Mouse (Mus musculus) ES-E14 (cell line): ENCODE measurements around the gene Grem2. TPM values are rescaled to one million over a fixed set of nuclear protein-coding genes. Genes with fewer than 3 reads are reported as not detected.

Experiments
- DNase-seq: peaks from one replicate; pipeline ENCODE4 v3.0.0-alpha.2; 2013; ENCODE audit warnings: low read depth, low spot score
- H3K27ac ChIP-seq: 2 replicates; pipeline ENCODE4 v1.5.1; 2012; ENCODE audit warnings: low read depth, mild to moderate bottlenecking, low read length, moderate library complexity, mixed read lengths; ENCODE audit not compliant: poor library complexity, insufficient read depth, severe bottlenecking
- H3K36me3 ChIP-seq: 2 replicates; pipeline ENCODE4 v1.6.1; 2012; ENCODE audit warnings: mild to moderate bottlenecking, low read length, moderate library complexity, mixed read lengths; ENCODE audit not compliant: control insufficient read depth, poor library complexity, insufficient read depth, severe bottlenecking
- H3K4me1 ChIP-seq, 2 experiments: fragments of 150-350 bp in 1 of 2; sonication (generic) in 1 of 2; 2 replicates each; pipeline ENCODE4 v1.6.1; 2012; ENCODE audit warnings: low read length in 2 of 2, mild to moderate bottlenecking in 1 of 2, mixed read lengths in 1 of 2; ENCODE audit not compliant: control insufficient read depth in 2 of 2, insufficient read depth in 2 of 2, poor library complexity in 1 of 2
- H3K4me3 ChIP-seq, 2 experiments: fragments of 150-350 bp in 1 of 2; sonication (generic) in 1 of 2; 2 replicates each; pipeline ENCODE4 v1.5.1; 2012; ENCODE audit warnings: low read length in 2 of 2, low read depth in 1 of 2, mild to moderate bottlenecking in 1 of 2, mixed read lengths in 1 of 2; ENCODE audit not compliant: insufficient read depth in 1 of 2, poor library complexity in 1 of 2, severe bottlenecking in 1 of 2
- H3K9ac ChIP-seq: 2 replicates; pipeline ENCODE4 v1.6.1; 2012; ENCODE audit warnings: low read depth, mild to moderate bottlenecking, low read length, mixed read lengths; ENCODE audit not compliant: poor library complexity, insufficient read depth, severe bottlenecking
- H3K9me3 ChIP-seq: fragments of 150-350 bp; sonication (generic); 2 replicates; pipeline ENCODE4 v1.6.1; 2012; ENCODE audit warnings: low read depth, mild to moderate bottlenecking, low read length; ENCODE audit not compliant: control insufficient read depth, insufficient read depth
- CHD2 ChIP-seq: IDR thresholded peaks from 2 replicates; pipeline ENCODE4 v1.6.1; 2014; ENCODE audit warnings: mild to moderate bottlenecking, low read depth, low read length, inconsistent platforms
- HCFC1 ChIP-seq: IDR thresholded peaks from 2 replicates; pipeline ENCODE4 v1.6.1; 2012; ENCODE audit warnings: low read length, inconsistent platforms, borderline replicate concordance; ENCODE audit not compliant: insufficient read depth
- MAFK ChIP-seq: IDR thresholded peaks from 2 replicates; pipeline ENCODE4 v1.6.1; 2014; ENCODE audit warnings: mild to moderate bottlenecking, low read depth, low read length, inconsistent platforms; ENCODE audit not compliant: insufficient read depth
- ZC3H11A ChIP-seq: IDR thresholded peaks from 2 replicates; pipeline ENCODE4 v1.6.1; 2012; ENCODE audit warnings: low read depth, mild to moderate bottlenecking, inconsistent platforms, low read length, borderline replicate concordance
- ZNF384 ChIP-seq: IDR thresholded peaks from 2 replicates; pipeline ENCODE4 v1.6.1; 2012; ENCODE audit warnings: low read depth, low read length, inconsistent platforms
- in situ Hi-C, 2 experiments: fragments of 600-800 bp; cut with MboI; formaldehyde crosslinking; loops; one replicate each; pipeline ENCODE4 v1.15.1; 2025; ENCODE audit warnings: low sequenced_read_pairs in 2 of 2, inconsistent platforms in 1 of 2; ENCODE audit not compliant: unreplicated experiment in 2 of 2
- total RNA-seq: library from RNA; depleted of rRNA; stranded (reverse); fragments of 300-350 nt; gene quantifications from 2 replicates; pipeline ENCODE4 v1.2.3, GENCODE M21; 2012

Gene Grem2
- total RNA-seq, 1 experiment: 0.36 TPM

- Histone ChIP-seq H3K9me3 (no peaks in the 10 kb centered on the region), H3K27ac (no peak overlapping the region), H3K4me1 (no peaks in the 10 kb centered on the region), H3K36me3 (no peaks in the 10 kb centered on the region), H3K9ac (no peak overlapping the region), H3K4me3 (no peak overlapping the region)
- TF ChIP-seq HCFC1: no peak
- TF ChIP-seq ZC3H11A: no peak
- TF ChIP-seq MAFK: no peak
- TF ChIP-seq ZNF384: no peak
- no peak for TF ChIP-seq CHD2
- no peak for DNase-seq
- in situ Hi-C loops: no loop called here
Measured at GRCm38 (mm10) chr1:174918949-174919348, 2.7 kb downstream of the Grem2 start.

DNA sequence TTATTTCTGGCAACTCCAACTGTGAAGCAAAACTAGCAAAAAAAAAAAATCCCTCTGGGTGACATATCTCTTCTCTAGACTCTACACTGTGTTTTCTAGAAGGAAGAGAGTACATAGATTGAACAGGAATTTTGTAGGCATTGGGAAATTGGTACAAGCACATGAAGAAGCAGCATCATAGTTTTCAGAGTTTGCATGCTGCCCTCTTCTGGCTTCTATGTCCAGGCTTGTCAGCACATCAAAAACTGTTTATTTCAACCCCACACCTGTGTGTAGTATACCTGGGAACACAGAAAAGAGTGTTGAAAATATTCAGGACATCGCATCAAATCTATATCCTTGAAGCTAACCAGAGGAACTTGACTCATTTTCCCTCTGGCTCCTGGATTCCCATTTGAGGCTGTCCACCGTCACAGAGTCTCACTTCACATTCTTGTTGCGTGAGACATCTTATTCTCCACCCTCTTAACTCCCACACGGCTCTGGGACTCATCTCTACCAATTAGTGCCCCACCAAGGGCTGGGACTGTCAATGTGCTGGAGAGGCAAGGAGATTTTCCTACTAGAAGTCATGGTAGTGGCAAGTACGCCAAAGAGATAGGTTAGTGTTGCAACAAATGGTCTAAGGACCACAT lies 3.3 kb downstream of the Grem2 start:
- in situ Hi-C loops: no loop called here
- no peaks in the 10 kb centered on the region for H3K36me3 ChIP-seq
- H3K4me1 ChIP-seq: no peaks in the 10 kb centered on the region
- no peak overlapping the region for H3K27ac ChIP-seq
- no peak overlapping the region for H3K4me3 ChIP-seq
- H3K9ac ChIP-seq: no peak overlapping the region
- DNase-seq: no peak
- no peaks in the 10 kb centered on the region for H3K9me3 ChIP-seq
- TF ChIP-seq ZC3H11A: no peak
- TF ChIP-seq CHD2: no peak
- TF ChIP-seq MAFK: no peak

GRCm38 (mm10) chr1:174909834-174910233 lies 11.8 kb downstream of the Grem2 start:
- Histone ChIP-seq H3K9ac (no peak overlapping the region), H3K4me1 (no peaks in the 10 kb centered on the region), H3K27ac (no peak overlapping the region), H3K9me3 (no peaks in the 10 kb centered on the region), H3K36me3 (no peaks in the 10 kb centered on the region), H3K4me3 (no peak overlapping the region)
- in situ Hi-C loops: no loop called here
- DNase-seq: no peak
- TF ChIP-seq ZNF384: no peak
- TF ChIP-seq ZC3H11A: no peak
- TF ChIP-seq CHD2: no peak
- no peak for TF ChIP-seq MAFK
- no peak for TF ChIP-seq HCFC1

DNA sequence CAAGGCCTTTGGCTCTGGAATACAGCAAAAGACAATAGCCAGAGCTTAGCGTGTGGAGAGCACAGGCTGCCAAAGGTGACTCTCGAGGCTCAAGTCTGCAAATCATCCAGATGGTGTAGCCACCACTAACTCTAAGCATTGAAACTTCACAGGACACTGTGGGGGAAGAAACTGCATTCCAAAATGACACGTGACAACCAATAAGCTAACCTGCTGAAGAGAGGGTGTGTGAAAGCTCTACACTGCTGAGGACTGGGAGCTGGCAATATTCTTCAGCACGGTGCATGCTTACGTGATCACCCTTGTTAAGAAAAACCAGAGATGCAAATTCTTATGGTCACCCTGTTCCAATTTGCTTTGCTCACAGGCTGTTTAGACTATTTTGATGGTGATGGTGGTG lies 13.4 kb downstream of the Grem2 start:
- in situ Hi-C loops: no loop called here
- Histone ChIP-seq H3K4me3 (no peak overlapping the region), H3K9me3 (no peaks in the 10 kb centered on the region), H3K4me1 (no peaks in the 10 kb centered on the region), H3K27ac (no peak overlapping the region), H3K36me3 (no peaks in the 10 kb centered on the region), H3K9ac (no peak overlapping the region)
- no peak for DNase-seq
- TF ChIP-seq HCFC1 (no peak), ZNF384 (no peak), CHD2 (no peak), ZC3H11A (no peak), MAFK (no peak)

GRCm38 (mm10) chr1:174907637-174908036 lies 14.0 kb downstream of the Grem2 start:
- Histone ChIP-seq H3K9ac (no peak overlapping the region), H3K4me3 (no peak overlapping the region), H3K36me3 (no peaks in the 10 kb centered on the region), H3K4me1 (no peaks in the 10 kb centered on the region), H3K27ac (no peak overlapping the region), H3K9me3 (no peaks in the 10 kb centered on the region)
- TF ChIP-seq MAFK (no peak), ZC3H11A (no peak), ZNF384 (no peak), HCFC1 (no peak), CHD2 (no peak)
- no peak for DNase-seq
- in situ Hi-C loops: no loop called here
